10 mouse cellular contexts compared by ENCODE assay signal in the genomic region with DNA sequence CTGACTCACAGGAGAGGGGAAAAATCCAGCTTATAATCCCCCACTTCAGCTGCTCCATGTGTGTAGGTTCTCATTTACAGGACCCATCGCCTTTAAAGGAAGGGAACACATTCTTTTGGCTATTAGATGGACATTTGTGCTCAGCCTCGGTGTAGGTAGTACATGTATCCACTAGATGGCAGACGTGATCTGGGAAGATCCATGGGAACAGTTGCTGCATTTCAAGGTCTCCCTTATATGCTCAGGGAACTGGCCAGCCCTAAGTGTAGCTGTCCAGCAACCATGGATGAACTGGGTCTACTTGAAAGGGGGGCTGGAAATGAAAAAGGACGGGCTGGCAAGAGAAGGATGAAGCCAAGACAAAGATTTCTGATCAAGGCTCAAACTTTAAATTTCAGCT.
DNase-seq lines count a peak whose midpoint lies in the region; ATAC-seq and TF ChIP-seq lines count a peak whose summit lies in the region.
"Had no signal": no experiment of that assay in that cellular context is flagged by ENCODE, and none has a peak within 500 bp of the region (broad histone marks: within the 10 kb centered on the region; RNA-seq: fewer than 3 reads in every experiment).

No protein-coding gene starts in this region.

- H3K27ac ChIP-seq in gastrocnemius, adult 2 months, result no peak overlapping the region
- H3K27ac ChIP-seq in liver, embryonic 14.5 days, result no peak overlapping the region
- H3K27ac ChIP-seq: liver, embryonic 15.5 days had no signal

- intact Hi-C loops in gastrocnemius, adult 2 months (cut with DNase I), result no loop called here

- TF ChIP-seq EP300 in liver, embryonic 14.5 days (IDR thresholded peaks at IDR 0.05; ENCODE audit: low read depth), result no peak

- no peak overlapping the region for H3K4me3 ChIP-seq in gastrocnemius, adult 2 months
- no peak overlapping the region for H3K4me3 ChIP-seq in liver, embryonic 14.5 days (ENCODE audit: insufficient read depth in 1 of 2, low read depth in 2 of 2, low read length in 2 of 2)
- H3K4me3 ChIP-seq: liver, embryonic 15.5 days had no signal

- WGBS in liver, embryonic 14.5 days (ENCODE audit: insufficient replicate concordance), result 10% methylated on average over 4 of the region's 4 CpGs

- no peaks in the 10 kb centered on the region for H3K36me3 ChIP-seq in liver, embryonic 14.5 days (replicated peaks; ENCODE audit: control insufficient read depth, insufficient read depth, low read depth)
- H3K36me3 ChIP-seq: G1E; liver, embryonic 15.5 days had no signal

- H3K27me3 ChIP-seq in liver, embryonic 14.5 days (ENCODE audit: control insufficient read depth, insufficient read depth, low read length), result no peaks in the 10 kb centered on the region
- H3K27me3 ChIP-seq: liver, embryonic 15.5 days had no signal

- no peak overlapping the region for H3K9ac ChIP-seq in liver, embryonic 14.5 days (replicated peaks)
- H3K9ac ChIP-seq: liver, embryonic 15.5 days had no signal

- peak; percentile 71 for TF ChIP-seq CTCF in gastrocnemius, adult 2 months (IDR thresholded peaks at IDR 0.05)
- TF ChIP-seq CTCF in liver, embryonic 14.5 days (IDR thresholded peaks at IDR 0.05; ENCODE audit: low read depth), result peak; percentile 54

- H3K4me1 ChIP-seq in liver, embryonic 14.5 days (replicated peaks; ENCODE audit: control insufficient read depth in 2 of 2, insufficient read depth in 2 of 2, low read length in 1 of 2), result no peaks in the 10 kb centered on the region
- H3K4me1 ChIP-seq: liver, embryonic 15.5 days had no signal

- H3K9me3 ChIP-seq in liver, embryonic 14.5 days (ENCODE audit: control insufficient read depth, low read length), result no peaks in the 10 kb centered on the region
- H3K9me3 ChIP-seq: liver, embryonic 15.5 days had no signal

- H3K4me2 ChIP-seq in liver, embryonic 14.5 days (ENCODE audit: low read depth), result no peak overlapping the region
- H3K4me2 ChIP-seq: liver, embryonic 15.5 days had no signal

- no peak for ATAC-seq in liver, embryonic 14.5 days (ENCODE audit: insufficient read depth)
- no peak for ATAC-seq in erythroid progenitor cell, adult 5-6 weeks (replicated peaks; ENCODE audit: low FRiP score, poor library complexity, severe bottlenecking)

- DNase-seq in gastrocnemius, adult 2 months, result no peak
- no peak for DNase-seq in gastrocnemius, postnatal 25 days
- DNase-seq in cerebellum, postnatal 14 days, result peak; percentile 76 to 83
- peak; percentile 40 to 75 for DNase-seq in frontal cortex, postnatal 36 days (ENCODE audit: low spot score in 2 of 2)
- peak; percentile 54 for DNase-seq in kidney, postnatal 10 days
- no peak for DNase-seq in liver, embryonic 14.5 days (ENCODE audit: low read depth in 3 of 3, low spot score in 3 of 3)
- DNase-seq in ovary, postnatal 14 days (ENCODE audit: low spot score), result peak; percentile 51

Comparison
In these comparisons a context has a peak if more than half of its experiments do, and no peak if none do; other contexts are left out.
1. DNase-seq: peak in cerebellum, postnatal 14 days (2 of 2), frontal cortex, postnatal 36 days (2 of 2), kidney, postnatal 10 days (single experiment) and ovary, postnatal 14 days (single experiment); none in gastrocnemius, adult 2 months (single experiment), gastrocnemius, postnatal 25 days (single experiment) and liver, embryonic 14.5 days (0 of 3).